Mouse (Mus musculus) embryonic fibroblast, embryonic 13.5 days (primary cell): ENCODE results near the gene Maf.

Experiments
- CTCF ChIP-seq: IDR thresholded peaks from 2 replicates; pipeline ENCODE4 v1.5.1; 2011; ENCODE audit warnings: mild to moderate bottlenecking, control low read depth, low read length, moderate library complexity, borderline replicate concordance; ENCODE audit not compliant: insufficient read depth
- POLR2A ChIP-seq: IDR thresholded peaks from 2 replicates; pipeline ENCODE4 v1.6.1; 2011; ENCODE audit warnings: low read depth, mild to moderate bottlenecking, control low read depth, low read length, moderate library complexity

DNA sequence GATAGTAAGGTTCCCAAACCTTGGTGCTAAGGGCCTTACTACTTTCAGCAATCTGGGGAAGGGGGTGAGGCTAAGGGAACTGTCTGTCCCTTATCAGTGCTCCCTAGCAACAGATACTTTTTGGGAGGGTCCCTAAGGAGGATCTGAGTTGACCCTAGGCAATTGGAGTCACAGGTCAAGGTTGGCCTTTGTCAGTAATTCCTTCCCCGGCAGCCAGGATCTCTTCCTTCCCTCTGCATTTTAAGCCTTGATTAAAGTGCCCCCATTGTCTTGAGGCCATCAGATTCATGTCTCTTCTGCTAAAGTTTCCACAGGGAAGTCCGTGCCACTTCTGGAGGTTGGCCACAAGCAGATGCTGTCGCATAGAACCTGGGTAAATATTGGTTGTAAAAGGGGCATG, 10.2 kb downstream of the Maf start:
- TF ChIP-seq POLR2A (no peak), CTCF (no peak)
